Mouse (Mus musculus) hindbrain, embryonic 13.5 days (tissue): ENCODE measurements around the gene Aldh1l1. TPM values are rescaled to one million over a fixed set of nuclear protein-coding genes. Genes with fewer than 3 reads are reported as not detected.

ENCODE experiments used
- ATAC-seq: fragments of 200-750 bp; cut with Nextera tagmentation; 2 replicates; pipeline ENCODE4 v1.8.0; 2017; ENCODE audit warnings: moderate TSS enrichment; ENCODE audit not compliant: low FRiP score
- H3K27ac ChIP-seq: fragments of 300-500 bp; sonication (generic); 2 replicates; pipeline ENCODE4 v1.5.1; 2015; ENCODE audit warnings: inconsistent platforms, mild to moderate bottlenecking, moderate library complexity
- H3K27me3 ChIP-seq: fragments of 300-500 bp; sonication (generic); 2 replicates; pipeline ENCODE4 v1.6.1; 2015; ENCODE audit warnings: mild to moderate bottlenecking, inconsistent platforms
- H3K36me3 ChIP-seq: fragments of 300-500 bp; sonication (generic); 2 replicates; pipeline ENCODE4 v1.6.1; 2015; ENCODE audit warnings: mild to moderate bottlenecking, inconsistent platforms
- H3K4me1 ChIP-seq: fragments of 300-500 bp; sonication (generic); replicated peaks from 2 replicates; pipeline ENCODE4 v1.6.1; 2015; ENCODE audit warnings: inconsistent platforms
- H3K4me2 ChIP-seq: fragments of 300-500 bp; sonication (generic); 2 replicates; pipeline ENCODE4 v1.6.1; 2015; ENCODE audit warnings: inconsistent platforms, mild to moderate bottlenecking, moderate library complexity
- H3K4me3 ChIP-seq: fragments of 300-500 bp; sonication (generic); 2 replicates; pipeline ENCODE4 v1.5.1; 2015; ENCODE audit warnings: mild to moderate bottlenecking, inconsistent platforms
- H3K9ac ChIP-seq: fragments of 300-500 bp; sonication (generic); 2 replicates; pipeline ENCODE4 v1.6.1; 2015; ENCODE audit warnings: mild to moderate bottlenecking, inconsistent platforms
- H3K9me3 ChIP-seq: fragments of 300-500 bp; sonication (generic); 2 replicates; pipeline ENCODE4 v1.6.1; 2016; ENCODE audit warnings: inconsistent platforms
- WGBS: fragments of 180-500 bp; shearing (Covaris S2); methylation state at CpG from one replicate; pipeline ENCODE4 v1.1.7; 2015; 5-methylcytosine and 5-hydroxymethylcytosine counted together
- polyA plus RNA-seq: library from polyadenylated mRNA; unstranded; fragments of >200 nt; fragmentation: Nextera tagmentation; extraction: Ambion mirVana; gene quantifications from 2 replicates; pipeline ENCODE4 v1.2.1, GENCODE M21; 2015

Gene Aldh1l1
- polyA plus RNA-seq, 1 experiment from 2014 or later: 44.8 TPM

DNA sequence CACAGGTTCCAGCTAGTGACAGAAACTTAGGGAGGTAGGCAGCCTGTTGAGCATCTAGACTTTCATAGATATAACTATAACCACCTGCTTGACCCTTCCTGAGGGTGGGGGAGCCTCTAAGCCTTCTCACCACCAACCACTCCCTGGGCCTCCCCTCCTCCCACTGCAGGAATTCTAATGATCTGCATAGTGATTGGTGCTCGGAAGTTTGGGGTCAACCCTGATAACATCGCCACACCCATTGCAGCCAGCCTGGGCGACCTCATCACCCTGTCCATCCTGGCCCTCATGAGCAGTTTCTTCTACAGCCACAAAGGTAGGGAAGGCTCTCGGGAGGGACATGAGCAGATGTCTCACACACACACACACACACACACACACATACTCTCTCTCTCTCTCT lies 148.9 kb downstream of the Aldh1l1 start:
- H3K4me3 ChIP-seq: no peak overlapping the region
- no peak for ATAC-seq
- 47% methylated on average over 4 of the region's 4 CpGs for WGBS

DNA sequence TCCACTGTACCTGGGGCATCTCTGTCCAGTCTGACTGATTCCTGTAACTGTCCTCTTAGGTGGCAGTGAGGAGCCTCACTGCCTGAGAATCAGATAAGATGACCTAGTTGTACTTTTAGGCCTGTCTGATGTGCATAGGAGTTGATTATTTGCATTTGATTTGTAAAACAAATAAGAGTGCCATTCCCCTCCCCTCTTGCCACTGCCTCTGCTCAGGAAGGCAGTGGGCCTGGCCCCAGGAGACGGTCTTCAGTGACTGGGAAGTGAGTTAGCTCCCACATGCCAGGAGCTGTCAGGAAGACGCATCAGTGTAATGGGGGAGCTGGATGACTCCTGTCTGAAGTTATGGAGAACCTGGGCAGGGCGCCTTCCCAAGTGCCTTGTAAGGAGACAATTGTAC lies 149.4 kb downstream of the Aldh1l1 start:
- WGBS: 72% methylated on average over 3 of the region's 3 CpGs
- no peak overlapping the region for H3K4me3 ChIP-seq
- H3K4me1 ChIP-seq: no peaks in the 10 kb centered on the region
- H3K27me3 ChIP-seq: no peaks in the 10 kb centered on the region
- H3K27ac ChIP-seq: no peak overlapping the region
- peaks cover 4% of the 10 kb centered on the region for H3K36me3 ChIP-seq
- ATAC-seq: no peak
- no peak overlapping the region for H3K4me2 ChIP-seq
- no peaks in the 10 kb centered on the region for H3K9me3 ChIP-seq
- no peak overlapping the region for H3K9ac ChIP-seq

More for the DNA sequence above, 148.9 kb downstream of the Aldh1l1 start:
- H3K36me3 ChIP-seq: peaks cover 4% of the 10 kb centered on the region
- no peak overlapping the region for H3K27ac ChIP-seq
- no peaks in the 10 kb centered on the region for H3K4me1 ChIP-seq
- H3K27me3 ChIP-seq: no peaks in the 10 kb centered on the region
- H3K4me2 ChIP-seq: no peak overlapping the region
- H3K9me3 ChIP-seq: no peaks in the 10 kb centered on the region
- no peak overlapping the region for H3K9ac ChIP-seq

DNA sequence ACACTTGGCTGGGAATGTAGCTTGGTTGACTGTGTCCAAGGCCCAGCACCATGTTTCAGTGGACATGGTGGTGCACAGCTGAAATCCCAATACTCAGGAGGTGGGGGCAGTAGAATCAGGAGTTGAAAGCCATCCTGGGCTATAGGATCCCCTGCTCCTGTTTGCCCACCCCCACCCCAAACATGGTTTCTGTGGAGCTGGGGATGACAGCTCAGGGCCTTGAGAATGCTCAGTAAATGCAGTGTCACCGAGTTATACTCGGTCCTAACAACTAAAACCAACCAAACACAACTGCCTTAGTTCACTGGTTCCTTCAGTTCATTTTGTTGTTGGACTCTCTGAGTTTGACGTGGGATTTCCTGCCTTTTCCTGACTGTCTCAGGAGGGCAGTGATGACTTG lies 156.8 kb downstream of the Aldh1l1 start:
- no peak overlapping the region for H3K4me2 ChIP-seq
- ATAC-seq: no peak
- H3K4me3 ChIP-seq: no peak overlapping the region
- H3K9me3 ChIP-seq: no peaks in the 10 kb centered on the region
- H3K4me1 ChIP-seq: peaks cover 13% of the 10 kb centered on the region
- no peaks in the 10 kb centered on the region for H3K27me3 ChIP-seq
- H3K27ac ChIP-seq: no peak overlapping the region
- WGBS: 92% methylated on average over 3 of the region's 3 CpGs
- peaks cover 4% of the 10 kb centered on the region; the same call in 1 of the 2 replicates for H3K36me3 ChIP-seq
- H3K9ac ChIP-seq: no peak overlapping the region

DNA sequence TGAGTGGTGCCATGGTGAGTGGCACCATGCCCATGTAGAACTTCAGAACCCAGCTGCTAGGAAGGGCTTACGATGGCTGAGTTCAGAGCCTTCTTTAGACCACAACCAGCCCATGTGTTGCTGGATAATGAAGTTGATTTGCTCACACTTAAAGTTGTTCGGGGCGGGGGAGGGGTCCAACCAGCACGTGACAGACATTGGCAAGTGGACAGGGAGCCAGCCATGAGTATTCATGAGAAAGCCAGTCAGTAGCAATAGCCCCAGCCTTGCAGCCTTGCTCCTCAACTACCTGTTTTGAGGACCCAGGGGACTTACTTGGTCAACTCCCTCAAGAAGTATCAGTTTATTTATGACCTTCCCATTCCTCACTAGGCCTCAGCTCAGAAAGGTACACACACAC lies 158.7 kb downstream of the Aldh1l1 start:
- Histone ChIP-seq H3K27me3 (no peaks in the 10 kb centered on the region), H3K36me3 (0 out of 2 replicates have a peak, but pooled peaks cover 4% of the 10 kb centered on the region), H3K9me3 (no peaks in the 10 kb centered on the region), H3K4me1 (peaks cover 13% of the 10 kb centered on the region), H3K4me3 (no peak overlapping the region), H3K9ac (no peak overlapping the region), H3K27ac (no peak overlapping the region), H3K4me2 (no peak overlapping the region)
- ATAC-seq: no peak
- 63% methylated on average over 4 of the region's 4 CpGs for WGBS

DNA sequence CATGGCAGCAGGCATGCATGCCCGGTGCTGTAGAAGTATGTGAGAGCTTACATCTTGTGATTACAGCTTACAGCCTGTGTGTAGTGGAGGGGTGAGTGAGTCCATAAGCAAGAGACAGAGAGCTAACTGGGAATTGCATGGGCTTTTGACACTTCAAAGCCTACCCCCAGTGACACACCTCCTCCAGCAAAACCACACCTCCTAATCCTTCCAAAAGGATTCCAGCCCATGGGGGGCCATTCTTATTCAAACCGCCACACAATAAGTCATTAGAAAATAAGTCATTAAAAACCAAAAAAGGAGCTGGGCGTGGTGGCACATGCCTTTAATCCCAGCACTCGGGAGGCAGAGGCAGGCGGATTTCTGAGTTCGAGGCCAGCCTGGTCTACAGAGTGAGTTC lies 162.2 kb downstream of the Aldh1l1 start:
- no peaks in the 10 kb centered on the region for H3K9me3 ChIP-seq
- no peak overlapping the region for H3K27ac ChIP-seq
- H3K4me2 ChIP-seq: no peak overlapping the region
- no peaks in the 10 kb centered on the region for H3K27me3 ChIP-seq
- no peak overlapping the region for H3K9ac ChIP-seq
- 94% methylated on average over 6 of the region's 6 CpGs for WGBS
- no peak for ATAC-seq
- H3K4me1 ChIP-seq: peaks cover 13% of the 10 kb centered on the region
- no peaks in the 10 kb centered on the region for H3K36me3 ChIP-seq
- H3K4me3 ChIP-seq: no peak overlapping the region

DNA sequence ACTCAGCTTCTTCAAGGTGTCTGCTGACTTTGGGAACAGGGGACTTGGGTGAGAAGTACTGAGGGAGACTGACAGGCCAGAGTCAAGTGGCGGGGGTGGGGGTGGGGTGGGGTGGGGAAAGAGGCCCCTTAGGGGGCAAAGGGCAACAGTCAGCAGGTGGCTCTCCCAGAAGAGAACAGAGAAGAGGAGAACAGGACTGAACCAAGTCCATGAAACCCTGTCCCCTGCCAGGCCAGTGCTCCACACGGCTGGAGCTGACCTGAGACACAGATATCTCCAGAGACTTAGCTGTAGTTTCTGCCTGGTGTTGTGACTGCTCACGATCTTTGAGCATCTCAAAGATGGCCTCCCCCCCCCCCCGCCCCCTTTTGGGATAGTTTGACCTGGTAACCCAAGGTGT lies 163.1 kb downstream of the Aldh1l1 start:
- H3K4me2 ChIP-seq: no peak overlapping the region
- 65% methylated on average over 4 of the region's 4 CpGs for WGBS
- H3K9ac ChIP-seq: no peak overlapping the region
- H3K27ac ChIP-seq: no peak overlapping the region
- H3K36me3 ChIP-seq: no peaks in the 10 kb centered on the region
- peaks cover 13% of the 10 kb centered on the region for H3K4me1 ChIP-seq
- no peak for ATAC-seq
- no peaks in the 10 kb centered on the region for H3K9me3 ChIP-seq
- H3K4me3 ChIP-seq: no peak overlapping the region
- no peaks in the 10 kb centered on the region for H3K27me3 ChIP-seq

Other genes with a start within 250 kb of the Aldh1l1 start
- not detected in 2 replicates for gene Vmn1r54, start 240.1 kb upstream of the Aldh1l1 start, polyA plus RNA-seq
- not detected in 2 replicates for gene BC048671, start 185.2 kb upstream of the Aldh1l1 start, polyA plus RNA-seq
- 0.12 and 0.17 TPM in 2 replicates for gene Chst13, start 161.2 kb upstream of the Aldh1l1 start, polyA plus RNA-seq
- not detected in 2 replicates for gene Uroc1, start 153.1 kb upstream of the Aldh1l1 start, polyA plus RNA-seq
- 10.5 and 11.2 TPM in 2 replicates for gene Zxdc, start 116.9 kb upstream of the Aldh1l1 start, polyA plus RNA-seq
- gene Cfap100, start 57.6 kb upstream of the Aldh1l1 start, polyA plus RNA-seq: 6.7 and 6.9 TPM in 2 replicates
- gene Klf15, start 23.9 kb upstream of the Aldh1l1 start, polyA plus RNA-seq: 10.2 and 10.5 TPM in 2 replicates
- gene Slc41a3, start 118.3 kb downstream of the Aldh1l1 start, polyA plus RNA-seq: 5.1 and 5.5 TPM in 2 replicates